In the genomic region with DNA sequence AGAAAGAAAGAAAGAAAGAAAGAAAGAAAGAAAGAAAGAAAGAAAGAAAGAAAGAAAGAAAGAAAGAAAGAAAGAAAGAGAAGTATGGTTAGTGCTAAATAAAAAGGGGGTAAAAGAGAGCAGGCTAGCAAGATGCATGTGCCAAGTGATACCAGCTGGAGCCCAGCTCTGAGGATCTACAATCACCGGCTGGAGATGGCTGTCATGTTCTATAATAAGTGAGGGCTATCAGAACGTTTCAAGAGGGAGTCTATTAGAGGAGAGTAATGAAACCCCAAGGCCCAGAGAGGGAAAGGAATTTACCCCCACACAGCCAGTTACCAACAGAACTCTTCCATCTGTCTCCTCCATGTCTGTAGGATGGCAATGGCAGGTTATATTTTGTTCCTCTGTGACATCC, we compare ENCODE assay signal across 12 mouse cellular contexts.
DNase-seq lines count a peak whose midpoint lies in the region; ATAC-seq and TF ChIP-seq lines count a peak whose summit lies in the region.
"Had no signal": no experiment of that assay in that cellular context is flagged by ENCODE, and none has a peak within 500 bp of the region (broad histone marks: within the 10 kb centered on the region; RNA-seq: fewer than 3 reads in every experiment).

No protein-coding gene starts in this region.

- no peak overlapping the region for H3K4me2 ChIP-seq in forebrain, embryonic 12.5 days
- no peak overlapping the region for H3K4me2 ChIP-seq in stomach, embryonic 15.5 days
- H3K4me2 ChIP-seq in stomach, postnatal 0 days (replicated peaks; ENCODE audit: low read depth), result no peak overlapping the region
- H3K4me2 ChIP-seq in hindbrain, embryonic 15.5 days, result no peak overlapping the region

- H3K4me1 ChIP-seq in forebrain, embryonic 12.5 days, result peaks cover 24% of the 10 kb centered on the region
- peaks cover 16% of the 10 kb centered on the region for H3K4me1 ChIP-seq in forebrain, embryonic 10.5 days
- H3K4me1 ChIP-seq in stomach, embryonic 15.5 days, result peaks cover 25% of the 10 kb centered on the region
- 0 out of 2 replicates have a peak, but pooled peaks cover 2% of the 10 kb centered on the region for H3K4me1 ChIP-seq in stomach, postnatal 0 days (replicated peaks; ENCODE audit: control insufficient read depth, insufficient read depth)
- peaks cover 36% of the 10 kb centered on the region for H3K4me1 ChIP-seq in hindbrain, embryonic 15.5 days (replicated peaks)

- DNase-seq in forebrain, embryonic 10.5 days (ENCODE audit: extremely low spot score, low spot score), result no peak
- DNase-seq in stomach, postnatal 0 days (ENCODE audit: low spot score), result no peak
- no peak for DNase-seq in kidney, postnatal 36 days
- DNase-seq in layer of hippocampus, adult 9-10 months (ENCODE audit: low spot score), result no peak
- no peak for DNase-seq in layer of hippocampus, adult 9-11 months
- DNase-seq: B cell, adult 2 months; heart, adult 2 months; kidney, adult 2 months had no signal

- TF ChIP-seq CTCF in stomach, postnatal 0 days (IDR thresholded peaks at IDR 0.05; ENCODE audit: low read depth), result no peak

- H3K27ac ChIP-seq in forebrain, embryonic 12.5 days, result peak overlapping the region; percentile 57; the same call in 1 of the 2 replicates
- H3K27ac ChIP-seq in forebrain, embryonic 10.5 days, result no peak overlapping the region
- H3K27ac ChIP-seq in stomach, embryonic 15.5 days, result peak overlapping the region; percentile 13; the same call in 1 of the 2 replicates
- no peak overlapping the region for H3K27ac ChIP-seq in stomach, postnatal 0 days (replicated peaks)
- H3K27ac ChIP-seq in hindbrain, embryonic 15.5 days (replicated peaks), result peak overlapping the region; percentile 69
- H3K27ac ChIP-seq: heart, adult 2 months had no signal

- no peak for TF ChIP-seq EP300 in stomach, postnatal 0 days (optimal IDR thresholded peaks at IDR 0.05)

- H3K9me3 ChIP-seq in forebrain, embryonic 12.5 days, result no peaks in the 10 kb centered on the region
- no peaks in the 10 kb centered on the region for H3K9me3 ChIP-seq in forebrain, embryonic 10.5 days
- no peaks in the 10 kb centered on the region for H3K9me3 ChIP-seq in stomach, embryonic 15.5 days
- H3K9me3 ChIP-seq in stomach, postnatal 0 days (ENCODE audit: control insufficient read depth, low read length), result no peaks in the 10 kb centered on the region
- H3K9me3 ChIP-seq in hindbrain, embryonic 15.5 days, result no peaks in the 10 kb centered on the region

- no peak overlapping the region for H3K9ac ChIP-seq in forebrain, embryonic 12.5 days
- no peak overlapping the region for H3K9ac ChIP-seq in stomach, embryonic 15.5 days
- H3K9ac ChIP-seq in stomach, postnatal 0 days (ENCODE audit: low read length), result no peak overlapping the region
- H3K9ac ChIP-seq in hindbrain, embryonic 15.5 days, result no peak overlapping the region

- H3K4me3 ChIP-seq in forebrain, embryonic 12.5 days (replicated peaks), result no peak overlapping the region
- no peak overlapping the region for H3K4me3 ChIP-seq in forebrain, embryonic 10.5 days
- no peak overlapping the region for H3K4me3 ChIP-seq in stomach, embryonic 15.5 days (replicated peaks)
- no peak overlapping the region for H3K4me3 ChIP-seq in stomach, postnatal 0 days (ENCODE audit: low read depth, low read length)
- no peak overlapping the region for H3K4me3 ChIP-seq in hindbrain, embryonic 15.5 days
- H3K4me3 ChIP-seq: heart, adult 2 months had no signal

- peaks cover 7% of the 10 kb centered on the region; the same call in 1 of the 2 replicates for H3K36me3 ChIP-seq in forebrain, embryonic 12.5 days (replicated peaks)
- H3K36me3 ChIP-seq in forebrain, embryonic 10.5 days (replicated peaks), result peaks cover 10% of the 10 kb centered on the region
- no peaks in the 10 kb centered on the region for H3K36me3 ChIP-seq in stomach, embryonic 15.5 days
- H3K36me3 ChIP-seq in stomach, postnatal 0 days (ENCODE audit: control insufficient read depth, insufficient read depth, low read length), result no peaks in the 10 kb centered on the region
- H3K36me3 ChIP-seq in hindbrain, embryonic 15.5 days, result no peaks in the 10 kb centered on the region
- H3K36me3 ChIP-seq: G1E had no signal

- ATAC-seq in forebrain, embryonic 12.5 days (ENCODE audit: low FRiP score), result no peak
- ATAC-seq in stomach, embryonic 15.5 days (ENCODE audit: insufficient read depth, low FRiP score, low read depth), result no peak
- no peak for ATAC-seq in stomach, postnatal 0 days (ENCODE audit: low FRiP score, low TSS enrichment)
- no peak for ATAC-seq in hindbrain, embryonic 15.5 days (ENCODE audit: low FRiP score, low read depth)

- 50% methylated on average over 2 of the region's 2 CpGs for WGBS in forebrain, embryonic 12.5 days
- 63% methylated on average over 2 of the region's 2 CpGs for whole genome bisulfite sequencing in forebrain, embryonic 10.5 days
- 21% methylated on average over 2 of the region's 2 CpGs for WGBS in stomach, embryonic 15.5 days
- 41% methylated on average over 2 of the region's 2 CpGs for WGBS in stomach, postnatal 0 days
- 17% methylated on average over 2 of the region's 2 CpGs for WGBS in hindbrain, embryonic 15.5 days

- no peaks in the 10 kb centered on the region for H3K27me3 ChIP-seq in forebrain, embryonic 12.5 days
- H3K27me3 ChIP-seq in forebrain, embryonic 10.5 days (ENCODE audit: poor library complexity, severe bottlenecking), result no peaks in the 10 kb centered on the region
- no peaks in the 10 kb centered on the region for H3K27me3 ChIP-seq in stomach, embryonic 15.5 days (replicated peaks)
- no peaks in the 10 kb centered on the region for H3K27me3 ChIP-seq in stomach, postnatal 0 days (ENCODE audit: control insufficient read depth, insufficient read depth, low read length)
- no peaks in the 10 kb centered on the region for H3K27me3 ChIP-seq in hindbrain, embryonic 15.5 days

Comparison
In these comparisons a context has a peak if more than half of its experiments do, and no peak if none do; other contexts are left out.
1. H3K27ac ChIP-seq: peak in forebrain, embryonic 12.5 days (single experiment), stomach, embryonic 15.5 days (single experiment) and hindbrain, embryonic 15.5 days (single experiment); none in forebrain, embryonic 10.5 days (single experiment) and stomach, postnatal 0 days (single experiment).